Mouse (Mus musculus) heart, embryonic 15.5 days (tissue): Measurements from ENCODE around the gene Pde9a. TPM values are rescaled to one million over a fixed set of nuclear protein-coding genes. Genes with fewer than 3 reads are reported as not detected.

Source experiments
- ATAC-seq: fragments of 200-750 bp; cut with Nextera tagmentation; replicated peaks from 2 replicates; pipeline ENCODE4 v1.8.0; 2017; ENCODE audit warnings: low read depth, moderate TSS enrichment; ENCODE audit not compliant: insufficient number of reproducible peaks, insufficient read depth, low FRiP score
- H3K27ac ChIP-seq: fragments of 300-500 bp; sonication (generic); 2 replicates; pipeline ENCODE4 v1.5.1; 2015; ENCODE audit warnings: mild to moderate bottlenecking, inconsistent platforms
- H3K27me3 ChIP-seq: fragments of 300-500 bp; sonication (generic); 2 replicates; pipeline ENCODE4 v1.6.1; 2015; ENCODE audit warnings: inconsistent platforms
- H3K36me3 ChIP-seq: fragments of 300-500 bp; sonication (generic); 2 replicates; pipeline ENCODE4 v1.6.1; 2015; ENCODE audit warnings: mild to moderate bottlenecking, inconsistent platforms
- H3K4me1 ChIP-seq: fragments of 300-500 bp; sonication (generic); replicated peaks from 2 replicates; pipeline ENCODE4 v1.6.1; 2015; ENCODE audit warnings: inconsistent platforms
- H3K4me2 ChIP-seq: fragments of 300-500 bp; sonication (generic); 2 replicates; pipeline ENCODE4 v1.6.1; 2015; ENCODE audit warnings: inconsistent platforms, mild to moderate bottlenecking, moderate library complexity
- H3K4me3 ChIP-seq: fragments of 300-500 bp; sonication (generic); 2 replicates; pipeline ENCODE4 v1.5.1; 2015; ENCODE audit warnings: mild to moderate bottlenecking, inconsistent platforms
- H3K9ac ChIP-seq: fragments of 300-500 bp; sonication (generic); 2 replicates; pipeline ENCODE4 v1.6.1; 2015; ENCODE audit warnings: mild to moderate bottlenecking, inconsistent platforms
- H3K9me3 ChIP-seq: fragments of 300-500 bp; sonication (generic); replicated peaks from 2 replicates; pipeline ENCODE4 v1.6.1; 2016; ENCODE audit warnings: inconsistent platforms
- WGBS: fragments of 180-500 bp; shearing (Covaris S2); methylation state at CpG from one replicate; pipeline ENCODE4 v1.1.7; 2015; ENCODE audit warnings: mixed read lengths; 5-methylcytosine and 5-hydroxymethylcytosine counted together
- polyA plus RNA-seq: library from polyadenylated mRNA; unstranded; fragments of >200 nt; fragmentation: Nextera tagmentation; extraction: Ambion mirVana; gene quantifications from 2 replicates; pipeline ENCODE4 v1.2.1, GENCODE M21; 2015

The Pde9a gene
- polyA plus RNA-seq, 1 experiment from 2014 or later, result 7.4 TPM

DNA sequence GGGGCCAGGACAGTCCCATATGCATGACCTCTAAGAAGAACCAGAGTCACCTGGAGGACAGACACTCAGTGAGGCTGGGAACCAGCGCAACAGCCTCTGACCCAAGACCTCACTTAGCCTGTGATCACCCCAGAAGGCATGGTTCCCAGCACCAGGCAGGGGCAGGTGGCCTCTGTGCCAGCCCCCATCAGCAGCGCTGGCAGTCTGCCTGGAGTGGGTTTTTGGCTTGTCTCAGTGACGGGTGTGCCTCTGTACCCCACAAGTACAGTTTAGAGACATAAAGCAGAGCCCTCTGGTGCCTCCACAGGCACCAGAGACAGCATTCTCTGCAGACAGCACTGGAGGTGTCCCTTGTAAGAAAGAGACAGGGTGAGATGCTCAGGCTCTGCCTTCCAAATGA is 64.2 kb downstream of the Pde9a start:
- H3K27ac ChIP-seq, result no peak overlapping the region
- no peak for ATAC-seq

DNA sequence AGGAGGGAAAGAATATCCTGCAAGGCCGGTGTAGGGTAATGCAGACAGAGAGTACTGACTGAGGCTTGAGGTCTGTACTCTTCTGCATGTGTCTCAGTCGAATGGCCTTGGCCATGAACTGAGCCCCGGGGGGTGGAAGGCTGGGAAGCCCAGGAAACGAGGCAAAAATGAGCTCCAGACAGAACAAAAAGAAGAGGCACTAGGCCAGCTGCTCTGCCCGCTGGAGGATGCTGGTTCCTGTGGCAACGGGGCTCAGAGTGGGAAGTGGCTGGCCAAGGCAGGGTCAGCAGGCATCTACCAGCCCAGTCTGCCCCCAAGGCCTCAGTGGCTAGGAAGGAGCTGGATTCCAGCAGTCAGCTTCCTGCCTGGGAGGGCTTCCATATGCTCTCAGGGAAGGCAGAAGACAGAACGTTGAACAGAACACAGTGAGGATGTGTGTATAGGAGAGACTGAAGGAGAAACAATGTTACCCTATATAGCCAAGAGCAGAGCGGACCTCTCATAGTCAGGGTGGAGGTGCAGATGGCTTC is 65.2 kb downstream of the Pde9a start:
- ATAC-seq, result no peak
- no peaks in the 10 kb centered on the region for H3K9me3 ChIP-seq
- WGBS, result 60% methylated on average over 8 of the region's 8 CpGs
- H3K4me3 ChIP-seq, result no peak overlapping the region
- H3K36me3 ChIP-seq, result no peaks in the 10 kb centered on the region
- no peak overlapping the region for H3K4me2 ChIP-seq
- H3K9ac ChIP-seq, result no peak overlapping the region
- no peak overlapping the region for H3K27ac ChIP-seq
- peaks cover 6% of the 10 kb centered on the region for H3K4me1 ChIP-seq
- H3K27me3 ChIP-seq, result no peaks in the 10 kb centered on the region

More for the DNA sequence above, 64.2 kb downstream of the Pde9a start:
- no peak overlapping the region for H3K4me2 ChIP-seq
- peaks cover 4% of the 10 kb centered on the region for H3K4me1 ChIP-seq
- no peaks in the 10 kb centered on the region for H3K9me3 ChIP-seq
- 65% methylated on average over 3 of the region's 3 CpGs for WGBS
- no peaks in the 10 kb centered on the region for H3K27me3 ChIP-seq
- no peaks in the 10 kb centered on the region for H3K36me3 ChIP-seq
- H3K4me3 ChIP-seq, result no peak overlapping the region
- H3K9ac ChIP-seq, result no peak overlapping the region

DNA sequence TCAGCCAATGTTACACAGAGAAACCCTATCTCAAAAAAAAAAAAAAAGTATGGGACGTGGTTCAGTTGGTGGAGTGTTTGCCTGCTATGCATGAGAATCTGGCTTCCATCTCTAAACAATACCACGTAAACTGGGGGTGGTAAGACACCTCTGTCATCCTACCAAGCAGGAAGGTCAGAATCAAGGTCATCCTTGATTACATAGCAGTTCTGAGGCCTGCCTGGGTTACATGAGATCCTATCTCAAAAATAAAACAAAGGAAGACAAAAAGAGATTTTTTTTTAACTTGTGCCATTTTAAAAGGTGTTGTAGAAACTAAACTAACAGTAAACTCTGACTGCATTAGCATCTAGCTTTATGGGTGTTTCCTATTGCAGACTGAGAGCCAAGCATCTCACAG is 66.8 kb downstream of the Pde9a start:
- H3K9me3 ChIP-seq, result no peaks in the 10 kb centered on the region
- no peak overlapping the region for H3K4me3 ChIP-seq
- 63% methylated on average over 2 of the region's 2 CpGs for WGBS
- no peak overlapping the region for H3K9ac ChIP-seq
- ATAC-seq, result no peak
- H3K27ac ChIP-seq, result peak overlapping the region; percentile 10; the same call in 1 of the 2 replicates
- H3K4me2 ChIP-seq, result no peak overlapping the region
- peaks cover 10% of the 10 kb centered on the region for H3K4me1 ChIP-seq
- H3K36me3 ChIP-seq, result no peaks in the 10 kb centered on the region
- H3K27me3 ChIP-seq, result no peaks in the 10 kb centered on the region

DNA sequence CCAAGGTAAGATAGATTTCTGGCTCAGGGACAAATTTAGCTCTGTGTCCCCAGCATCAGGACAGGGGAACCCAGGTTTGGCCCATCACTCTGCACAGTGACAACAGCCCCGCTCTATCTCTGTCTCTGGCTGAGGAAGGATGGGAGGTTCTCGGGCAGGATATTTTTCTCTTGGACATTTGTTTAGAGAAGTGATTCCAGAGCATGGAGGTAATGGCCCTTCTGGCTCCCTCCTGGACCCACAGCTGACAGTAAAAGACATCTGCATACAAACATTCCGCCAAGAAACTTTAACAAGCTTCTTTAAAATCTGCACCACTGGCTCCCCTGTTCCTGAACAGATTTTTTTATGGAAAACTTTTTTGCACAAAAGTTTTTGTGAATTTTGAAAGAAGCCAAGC is 67.5 kb downstream of the Pde9a start:
- no peak for ATAC-seq
- H3K4me1 ChIP-seq, result peaks cover 10% of the 10 kb centered on the region
- no peaks in the 10 kb centered on the region for H3K9me3 ChIP-seq
- H3K4me3 ChIP-seq, result no peak overlapping the region
- H3K36me3 ChIP-seq, result no peaks in the 10 kb centered on the region
- peak overlapping the region; percentile 10; the same call in 1 of the 2 replicates for H3K27ac ChIP-seq
- no peaks in the 10 kb centered on the region for H3K27me3 ChIP-seq
- no peak overlapping the region for H3K9ac ChIP-seq
- WGBS, result 61% methylated on average over 3 of the region's 3 CpGs
- H3K4me2 ChIP-seq, result no peak overlapping the region

DNA sequence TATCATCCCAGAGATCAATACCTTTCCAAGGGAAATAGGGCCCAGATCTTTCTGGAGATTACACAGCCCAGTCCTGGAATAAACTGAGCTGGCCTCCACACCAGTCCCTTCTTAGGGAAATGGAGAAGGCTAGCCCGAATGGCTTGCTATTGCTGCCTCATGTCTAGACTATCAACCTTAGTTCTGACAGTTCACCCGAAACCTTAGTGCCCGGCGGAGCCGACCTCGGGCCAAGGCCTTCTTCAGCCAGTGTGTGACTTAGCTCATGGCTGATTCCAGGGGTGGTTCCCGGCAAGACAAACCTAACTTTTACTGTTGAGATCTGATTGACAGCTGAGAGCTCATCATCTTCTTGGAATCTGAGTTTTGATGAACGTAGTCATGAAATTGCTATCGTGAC is 68.0 kb downstream of the Pde9a start:
- Histone ChIP-seq H3K9ac (no peak overlapping the region), H3K27ac (no peak overlapping the region), H3K27me3 (no peaks in the 10 kb centered on the region), H3K36me3 (no peaks in the 10 kb centered on the region), H3K4me3 (no peak overlapping the region), H3K4me2 (no peak overlapping the region), H3K9me3 (no peaks in the 10 kb centered on the region), H3K4me1 (peaks cover 10% of the 10 kb centered on the region)
- no peak for ATAC-seq
- 82% methylated on average over 9 of the region's 9 CpGs for WGBS

DNA sequence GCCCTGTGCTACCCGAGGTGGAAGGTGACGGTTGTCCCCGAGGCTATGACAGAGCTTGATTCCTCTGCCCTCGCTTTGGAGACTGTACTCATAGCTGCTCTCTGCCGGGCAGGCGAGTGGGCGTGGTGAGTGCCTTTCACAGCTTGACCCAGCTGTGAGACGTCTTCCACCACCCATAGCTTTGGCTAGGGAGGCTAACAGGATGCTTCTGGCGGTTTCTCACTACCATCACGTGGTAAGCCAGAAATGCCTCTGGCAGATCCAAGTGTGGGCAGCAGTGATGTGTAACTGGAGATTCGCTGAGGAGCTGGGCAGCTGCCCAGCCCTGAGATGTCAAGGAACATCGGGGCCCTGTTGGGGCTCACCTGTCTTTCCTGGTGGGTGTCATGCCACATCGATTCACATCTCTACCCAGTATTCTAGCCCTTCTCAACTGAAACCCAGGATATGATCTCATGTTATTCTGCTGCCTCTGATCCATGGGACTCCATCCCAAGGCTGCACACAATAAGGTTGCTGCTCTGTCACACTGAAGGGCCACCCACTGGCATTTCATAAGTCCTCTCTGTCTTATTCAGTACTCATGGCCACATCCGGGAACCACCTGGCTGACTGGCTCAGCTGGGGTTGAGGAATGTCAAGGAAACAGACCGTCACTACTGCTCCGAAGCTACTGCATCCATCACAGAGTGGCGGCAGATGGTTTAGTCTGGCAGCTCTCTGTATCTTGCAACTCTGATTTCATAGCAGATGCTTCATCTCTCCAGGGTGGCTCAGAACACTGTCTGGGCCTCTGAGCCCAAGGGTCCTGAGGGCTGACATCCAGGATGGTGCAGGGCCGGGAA is 70.9 kb downstream of the Pde9a start:
- Histone ChIP-seq H3K4me2 (no peak overlapping the region), H3K27ac (no peak overlapping the region), H3K9ac (no peak overlapping the region), H3K4me3 (no peak overlapping the region), H3K4me1 (peaks cover 8% of the 10 kb centered on the region), H3K27me3 (no peaks in the 10 kb centered on the region), H3K36me3 (no peaks in the 10 kb centered on the region), H3K9me3 (no peaks in the 10 kb centered on the region)
- 58% methylated on average over 18 of the region's 18 CpGs for WGBS
- ATAC-seq, result no peak

DNA sequence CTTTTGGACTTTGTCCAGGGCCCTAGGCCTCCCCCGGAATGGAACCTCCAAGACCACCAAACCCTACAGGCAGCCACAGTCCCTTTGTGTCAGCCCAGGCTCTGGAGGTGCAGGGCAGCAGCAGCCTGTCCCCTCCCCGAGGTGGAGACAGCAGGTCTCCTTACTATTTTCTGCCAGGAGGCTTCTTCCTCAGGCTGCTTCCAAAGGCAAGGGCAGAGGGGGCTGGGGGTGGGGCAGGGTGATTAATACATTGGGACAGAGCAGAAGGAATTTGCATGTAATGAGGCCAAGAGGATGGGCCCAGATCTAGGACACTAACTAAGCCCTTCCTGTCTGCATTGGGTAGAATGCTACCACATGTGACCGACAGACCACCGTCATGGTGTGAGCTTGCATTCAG is 74.4 kb downstream of the Pde9a start:
- H3K4me3 ChIP-seq, result no peak overlapping the region
- no peak overlapping the region for H3K27ac ChIP-seq
- H3K4me1 ChIP-seq, result peaks cover 5% of the 10 kb centered on the region
- no peaks in the 10 kb centered on the region for H3K9me3 ChIP-seq
- no peaks in the 10 kb centered on the region for H3K36me3 ChIP-seq
- no peaks in the 10 kb centered on the region for H3K27me3 ChIP-seq
- no peak for ATAC-seq
- 76% methylated on average over 4 of the region's 4 CpGs for WGBS
- no peak overlapping the region for H3K9ac ChIP-seq
- H3K4me2 ChIP-seq, result no peak overlapping the region

DNA sequence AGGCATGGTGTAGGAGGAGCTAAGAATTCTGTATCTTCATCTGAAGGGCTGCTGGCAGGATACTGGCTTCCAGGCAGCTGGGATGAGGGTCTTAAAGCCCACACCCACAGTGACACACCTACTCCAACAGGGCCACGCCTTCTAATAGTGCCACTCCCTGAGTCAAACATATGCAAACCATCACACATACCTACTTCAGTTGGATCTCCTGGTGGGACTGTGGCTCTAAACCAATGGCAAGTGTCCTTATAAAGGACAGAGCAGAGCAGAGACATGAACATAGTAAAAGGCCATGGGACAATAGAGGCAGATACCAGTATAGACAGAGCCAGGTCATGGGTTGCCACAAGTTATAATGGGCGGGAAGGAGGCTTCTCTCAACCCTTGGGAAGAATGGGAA is 76.5 kb downstream of the Pde9a start:
- Histone ChIP-seq H3K27me3 (no peaks in the 10 kb centered on the region), H3K4me2 (no peak overlapping the region), H3K4me1 (no peaks in the 10 kb centered on the region), H3K9ac (no peak overlapping the region), H3K36me3 (0 out of 2 replicates have a peak, but pooled peaks cover 5% of the 10 kb centered on the region), H3K4me3 (no peak overlapping the region), H3K27ac (no peak overlapping the region), H3K9me3 (no peaks in the 10 kb centered on the region)
- ATAC-seq, result no peak
- 74% methylated on average over 2 of the region's 2 CpGs for WGBS

DNA sequence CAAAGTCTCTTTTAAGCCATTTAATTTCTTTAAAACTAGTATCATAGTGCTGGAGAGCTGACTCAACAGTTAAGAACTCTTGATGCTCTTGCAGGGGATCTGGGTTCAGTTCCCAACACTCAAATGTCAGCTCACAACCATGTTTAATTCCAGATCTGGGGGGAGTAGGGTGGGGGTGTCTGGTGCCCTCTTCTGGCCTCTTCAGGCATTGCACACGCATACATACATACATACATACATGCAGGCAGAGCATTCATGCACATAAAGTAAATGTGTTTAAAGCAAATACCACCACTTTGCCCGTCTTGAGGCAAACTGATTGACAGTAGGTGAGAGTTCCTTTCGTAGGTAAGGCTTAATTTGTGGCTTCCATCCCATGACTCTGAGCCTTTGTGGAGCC is 80.8 kb downstream of the Pde9a start:
- H3K27ac ChIP-seq, result no peak overlapping the region
- ATAC-seq, result no peak
- H3K27me3 ChIP-seq, result no peaks in the 10 kb centered on the region
- no peak overlapping the region for H3K4me3 ChIP-seq
- H3K36me3 ChIP-seq, result 0 out of 2 replicates have a peak, but pooled peaks cover 5% of the 10 kb centered on the region
- no peak overlapping the region for H3K4me2 ChIP-seq
- H3K4me1 ChIP-seq, result no peaks in the 10 kb centered on the region
- no peaks in the 10 kb centered on the region for H3K9me3 ChIP-seq
- H3K9ac ChIP-seq, result no peak overlapping the region
- 82% methylated on average over 3 of the region's 3 CpGs for WGBS

DNA sequence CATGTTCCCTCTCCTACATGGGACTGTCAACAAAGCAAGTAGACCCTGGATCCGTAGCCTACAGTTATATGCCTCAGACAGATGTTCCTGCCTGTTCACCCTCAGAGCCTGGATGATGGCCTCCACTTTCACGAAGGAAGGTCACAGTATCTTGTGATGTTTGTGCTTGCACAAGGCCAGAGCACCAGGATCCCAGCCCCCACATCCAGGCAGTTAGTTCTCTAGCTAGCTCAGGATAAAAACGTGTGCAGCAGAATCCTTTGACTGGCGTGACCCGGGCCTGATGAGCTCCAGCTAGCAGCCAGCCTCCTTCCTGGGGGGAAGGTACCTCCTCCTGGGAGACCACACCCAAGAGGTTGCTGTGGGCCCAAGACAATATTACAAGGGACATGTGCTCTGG is 82.5 kb downstream of the Pde9a start:
- 60% methylated on average over 5 of the region's 5 CpGs for WGBS
- H3K4me3 ChIP-seq, result no peak overlapping the region
- H3K4me2 ChIP-seq, result no peak overlapping the region
- H3K36me3 ChIP-seq, result 0 out of 2 replicates have a peak, but pooled peaks cover 5% of the 10 kb centered on the region
- no peaks in the 10 kb centered on the region for H3K27me3 ChIP-seq
- no peak overlapping the region for H3K9ac ChIP-seq
- H3K27ac ChIP-seq, result no peak overlapping the region
- ATAC-seq, result no peak
- no peaks in the 10 kb centered on the region for H3K9me3 ChIP-seq
- no peaks in the 10 kb centered on the region for H3K4me1 ChIP-seq

DNA sequence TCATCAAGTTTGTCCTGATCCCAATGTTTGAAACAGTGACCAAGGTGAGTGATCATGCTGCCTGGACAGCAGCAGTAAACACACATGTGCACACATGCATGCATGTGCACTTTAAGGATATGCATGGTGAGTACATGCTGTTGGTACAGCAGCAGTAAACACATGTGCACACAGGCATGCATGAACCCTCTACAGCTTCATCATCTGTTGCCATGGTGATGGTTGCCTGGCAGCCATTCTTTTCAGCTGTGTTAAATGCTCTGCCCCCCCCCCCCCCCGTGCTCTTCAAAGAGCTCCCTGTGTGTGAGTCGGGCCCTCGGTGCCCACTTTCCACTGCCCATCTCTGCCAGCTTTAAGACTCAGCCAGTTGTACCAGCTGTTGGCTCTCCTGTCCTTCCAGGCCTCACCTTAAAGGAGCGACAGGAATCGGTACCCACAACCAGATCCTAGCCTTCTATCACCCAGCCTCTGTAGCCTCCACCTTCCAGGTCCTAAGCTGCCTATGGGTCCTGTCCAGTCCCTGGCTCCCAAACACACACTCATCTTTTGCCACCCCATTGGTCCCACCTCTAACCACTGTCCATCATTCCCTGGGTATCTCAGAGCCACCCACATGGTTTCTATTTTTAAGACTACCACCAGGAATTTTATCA is 84.9 kb downstream of the Pde9a start:
- no peak overlapping the region for H3K9ac ChIP-seq
- no peaks in the 10 kb centered on the region for H3K9me3 ChIP-seq
- no peaks in the 10 kb centered on the region for H3K4me1 ChIP-seq
- 0 out of 2 replicates have a peak, but pooled peaks cover 5% of the 10 kb centered on the region for H3K36me3 ChIP-seq
- H3K27me3 ChIP-seq, result no peaks in the 10 kb centered on the region
- no peak overlapping the region for H3K4me3 ChIP-seq
- no peak overlapping the region for H3K4me2 ChIP-seq
- no peak for ATAC-seq
- 88% methylated on average over 5 of the region's 5 CpGs for WGBS
- no peak overlapping the region for H3K27ac ChIP-seq
